Mouse (Mus musculus) layer of hippocampus, adult 9-10 months (tissue): ENCODE data around the gene Setd7.

Source experiments
- DNase-seq: peaks from one replicate; pipeline ENCODE4 v3.0.0; 2022; ENCODE audit warnings: low spot score

Gene Setd7

GRCm38 (mm10) chr3:51468530-51468929 is 92.1 kb downstream of the Setd7 start:
- DNase-seq, result no peak
